In the genomic region with DNA sequence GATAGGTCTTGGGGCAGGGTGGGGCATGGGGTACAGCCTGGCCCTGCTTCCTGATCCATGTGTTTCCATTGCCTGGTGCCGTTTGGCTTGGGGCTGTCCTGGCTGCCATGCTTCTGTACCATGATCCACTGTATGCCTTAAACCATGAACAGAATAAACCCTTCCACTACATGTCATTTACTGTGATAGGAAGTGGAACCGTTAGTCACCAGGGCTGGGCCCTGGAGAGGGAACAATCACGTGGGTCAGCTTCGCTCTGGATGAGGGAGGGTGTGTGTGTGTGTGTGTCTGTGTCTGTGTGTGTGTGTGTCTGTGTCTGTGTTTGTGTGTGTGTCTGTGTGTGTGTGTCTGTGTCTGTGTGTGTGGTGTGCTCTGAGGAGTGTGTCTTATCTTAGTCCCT, we compare ENCODE assay signal across 11 mouse cellular contexts.
"Had no signal": no experiment of that assay in that cellular context is flagged by ENCODE, and none has a peak within 500 bp of the region (broad histone marks: within the 10 kb centered on the region; RNA-seq: fewer than 3 reads in every experiment).

No protein-coding gene starts in this region.

- ATAC-seq: midbrain, embryonic 15.5 days had no signal

- H3K9me3 ChIP-seq: kidney, embryonic 15.5 days; limb, embryonic 15.5 days; liver, embryonic 13.5 days; megakaryocyte, embryonic 14.5 days; midbrain, embryonic 15.5 days; stomach, embryonic 15.5 days had no signal

- H3K27ac ChIP-seq: kidney, embryonic 15.5 days; limb, embryonic 15.5 days; liver, embryonic 13.5 days; midbrain, embryonic 15.5 days; stomach, embryonic 15.5 days had no signal

- DNase-seq: kidney, adult 18-20 months; kidney, postnatal 14 days; liver, embryonic 13.5 days; lung, adult 18-20 months; right cerebral cortex, postnatal 14 days had no signal

- H3K4me3 ChIP-seq: kidney, embryonic 15.5 days; limb, embryonic 15.5 days; liver, embryonic 13.5 days; megakaryocyte, embryonic 14.5 days; midbrain, embryonic 15.5 days; stomach, embryonic 15.5 days had no signal

- H3K27me3 ChIP-seq: kidney, embryonic 15.5 days; limb, embryonic 15.5 days; liver, embryonic 13.5 days; midbrain, embryonic 15.5 days; stomach, embryonic 15.5 days had no signal

- H3K4me1 ChIP-seq: kidney, embryonic 15.5 days; limb, embryonic 15.5 days; midbrain, embryonic 15.5 days; stomach, embryonic 15.5 days had no signal

- H3K4me2 ChIP-seq: kidney, embryonic 15.5 days; limb, embryonic 15.5 days; liver, embryonic 13.5 days; midbrain, embryonic 11.5 days; midbrain, embryonic 15.5 days; stomach, embryonic 15.5 days had no signal

- H3K9ac ChIP-seq: kidney, embryonic 15.5 days; limb, embryonic 15.5 days; liver, embryonic 13.5 days; midbrain, embryonic 15.5 days; stomach, embryonic 15.5 days had no signal

- H3K36me3 ChIP-seq: kidney, embryonic 15.5 days; limb, embryonic 15.5 days; liver, embryonic 13.5 days; midbrain, embryonic 15.5 days; stomach, embryonic 15.5 days had no signal
